Mouse (Mus musculus) limb, embryonic 12.5 days (tissue): ENCODE results near the gene Pop5. TPM values are rescaled to one million over a fixed set of nuclear protein-coding genes. Genes with fewer than 3 reads are reported as not detected.

Experiments
- ATAC-seq: fragments of 200-750 bp; cut with Nextera tagmentation; 2 replicates; pipeline ENCODE4 v1.8.0; 2017; ENCODE audit warnings: low read depth, moderate TSS enrichment; ENCODE audit not compliant: insufficient number of reproducible peaks, insufficient read depth, low FRiP score, low TSS enrichment
- H3K27ac ChIP-seq: fragments of 300-500 bp; sonication (generic); 2 replicates; pipeline ENCODE4 v1.5.1; 2016; ENCODE audit warnings: mild to moderate bottlenecking, moderate library complexity
- H3K27me3 ChIP-seq: fragments of 300-500 bp; sonication (generic); 2 replicates; pipeline ENCODE4 v1.6.1; 2016; ENCODE audit warnings: mild to moderate bottlenecking, moderate library complexity
- H3K36me3 ChIP-seq: fragments of 300-500 bp; sonication (generic); 2 replicates; pipeline ENCODE4 v1.6.1; 2016; ENCODE audit warnings: mild to moderate bottlenecking, moderate library complexity
- H3K4me1 ChIP-seq: fragments of 300-500 bp; sonication (generic); replicated peaks from 2 replicates; pipeline ENCODE4 v1.6.1; 2016
- H3K4me2 ChIP-seq: fragments of 300-500 bp; sonication (generic); 2 replicates; pipeline ENCODE4 v1.6.1; 2016; ENCODE audit warnings: mild to moderate bottlenecking, moderate library complexity
- H3K4me3 ChIP-seq: fragments of 300-500 bp; sonication (generic); replicated peaks from 2 replicates; pipeline ENCODE4 v1.5.1; 2016; ENCODE audit warnings: mild to moderate bottlenecking
- H3K9ac ChIP-seq: fragments of 300-500 bp; sonication (generic); replicated peaks from 2 replicates; pipeline ENCODE4 v1.6.1; 2016; ENCODE audit warnings: mild to moderate bottlenecking, moderate library complexity
- H3K9me3 ChIP-seq: fragments of 300-500 bp; sonication (generic); 2 replicates; pipeline ENCODE4 v1.6.1; 2016; ENCODE audit warnings: mild to moderate bottlenecking, moderate library complexity
- WGBS: fragments of 180-500 bp; shearing (Covaris S2); methylation state at CpG from one replicate; pipeline ENCODE4 v1.1.7; 2016; 5-methylcytosine and 5-hydroxymethylcytosine counted together
- polyA plus RNA-seq: library from polyadenylated mRNA; unstranded; fragments of >200 nt; fragmentation: Nextera tagmentation; extraction: Ambion mirVana; gene quantifications from 2 replicates; pipeline ENCODE4 v1.2.1, GENCODE M21; 2016

The Pop5 gene
- polyA plus RNA-seq, 1 experiment from 2014 or later, result 104 TPM

- Histone ChIP-seq H3K4me3 (peak overlapping the region; percentile 69), H3K4me1 (peaks cover 29% of the 10 kb centered on the region), H3K4me2 (peak overlapping the region; percentile 100), H3K36me3 (no peaks in the 10 kb centered on the region), H3K9ac (no peak overlapping the region), H3K27me3 (peaks cover 53% of the 10 kb centered on the region), H3K9me3 (no peaks in the 10 kb centered on the region), H3K27ac (no peak overlapping the region)
- no peak for ATAC-seq
- 6% methylated on average over 12 of the region's 12 CpGs for WGBS
Observed at GRCm38 (mm10) chr5:115194626-115195221, 40.9 kb upstream of the Pop5 start.

- Histone ChIP-seq H3K4me2 (peak overlapping the region; percentile 69), H3K27ac (no peak overlapping the region), H3K4me1 (peaks cover 20% of the 10 kb centered on the region; the same call in 1 of the 2 replicates), H3K9ac (peak overlapping the region; percentile 52; the same call in 1 of the 2 replicates), H3K36me3 (no peaks in the 10 kb centered on the region), H3K27me3 (peaks cover 13% of the 10 kb centered on the region), H3K4me3 (peak overlapping the region; percentile 38), H3K9me3 (no peaks in the 10 kb centered on the region)
- ATAC-seq, result no peak
- WGBS, result 20% methylated on average over 23 of the region's 23 CpGs
Observed at GRCm38 (mm10) chr5:115203735-115204561, 31.7 kb upstream of the Pop5 start.

- ATAC-seq, result no peak
- Histone ChIP-seq H3K4me3 (peak overlapping the region; percentile 38), H3K27ac (no peak overlapping the region), H3K4me2 (peak overlapping the region; percentile 69), H3K9me3 (no peaks in the 10 kb centered on the region), H3K4me1 (peaks cover 20% of the 10 kb centered on the region; the same call in 1 of the 2 replicates), H3K9ac (peak overlapping the region; percentile 52; the same call in 1 of the 2 replicates), H3K27me3 (peaks cover 13% of the 10 kb centered on the region), H3K36me3 (no peaks in the 10 kb centered on the region)
- 3% methylated on average over 31 of the region's 31 CpGs for WGBS
Observed at GRCm38 (mm10) chr5:115204562-115205311, 30.9 kb upstream of the Pop5 start.

- H3K36me3 ChIP-seq, result no peaks in the 10 kb centered on the region
- H3K9me3 ChIP-seq, result no peaks in the 10 kb centered on the region
- H3K4me3 ChIP-seq, result no peak overlapping the region
- peaks cover 13% of the 10 kb centered on the region for H3K27me3 ChIP-seq
- WGBS, result 55% methylated on average over 5 of the region's 5 CpGs
- peaks cover 20% of the 10 kb centered on the region; the same call in 1 of the 2 replicates for H3K4me1 ChIP-seq
- H3K9ac ChIP-seq, result no peak overlapping the region
- no peak overlapping the region for H3K27ac ChIP-seq
- no peak overlapping the region for H3K4me2 ChIP-seq
- no peak for ATAC-seq
Observed at GRCm38 (mm10) chr5:115207244-115207643, 28.4 kb upstream of the Pop5 start.

GRCm38 (mm10) chr5:115207892-115208291 lies 27.7 kb upstream of the Pop5 start:
- no peak overlapping the region for H3K9ac ChIP-seq
- ATAC-seq, result no peak
- peaks cover 13% of the 10 kb centered on the region for H3K27me3 ChIP-seq
- H3K4me3 ChIP-seq, result no peak overlapping the region
- no peaks in the 10 kb centered on the region for H3K9me3 ChIP-seq
- no peaks in the 10 kb centered on the region for H3K36me3 ChIP-seq
- no peak overlapping the region; the same call in 1 of the 2 replicates for H3K4me2 ChIP-seq
- WGBS, result 12% methylated on average over 9 of the region's 16 CpGs
- no peak overlapping the region for H3K27ac ChIP-seq
- H3K4me1 ChIP-seq, result peaks cover 20% of the 10 kb centered on the region; the same call in 1 of the 2 replicates

- ATAC-seq, result no peak
- Histone ChIP-seq H3K4me1 (peaks cover 20% of the 10 kb centered on the region; the same call in 1 of the 2 replicates), H3K36me3 (no peaks in the 10 kb centered on the region), H3K9ac (no peak overlapping the region), H3K4me3 (no peak overlapping the region), H3K27ac (no peak overlapping the region), H3K27me3 (peaks cover 9% of the 10 kb centered on the region), H3K9me3 (no peaks in the 10 kb centered on the region), H3K4me2 (no peak overlapping the region)
- 51% methylated on average over 5 of the region's 5 CpGs for WGBS
Observed at GRCm38 (mm10) chr5:115208601-115209000, 27.0 kb upstream of the Pop5 start.

GRCm38 (mm10) chr5:115210380-115210779 lies 25.3 kb upstream of the Pop5 start:
- peaks cover 5% of the 10 kb centered on the region for H3K27me3 ChIP-seq
- no peak for ATAC-seq

GRCm38 (mm10) chr5:115212451-115212850 lies 23.2 kb upstream of the Pop5 start:
- H3K27me3 ChIP-seq, result peaks cover 4% of the 10 kb centered on the region; the same call in 1 of the 2 replicates
- no peaks in the 10 kb centered on the region for H3K36me3 ChIP-seq
- no peak for ATAC-seq

More at GRCm38 (mm10) chr5:115210380-115210779, 25.3 kb upstream of the Pop5 start:
- no peak overlapping the region for H3K9ac ChIP-seq
- peaks cover 8% of the 10 kb centered on the region; the same call in 1 of the 2 replicates for H3K4me1 ChIP-seq
- no peak overlapping the region for H3K4me3 ChIP-seq
- no peaks in the 10 kb centered on the region for H3K9me3 ChIP-seq
- H3K4me2 ChIP-seq, result no peak overlapping the region
- H3K36me3 ChIP-seq, result no peaks in the 10 kb centered on the region
- no peak overlapping the region for H3K27ac ChIP-seq
- 12% methylated on average over 1 of the region's 1 CpGs for WGBS

GRCm38 (mm10) chr5:115212861-115213260 lies 22.8 kb upstream of the Pop5 start:
- WGBS, result 41% methylated on average over 4 of the region's 4 CpGs
- no peak overlapping the region for H3K4me2 ChIP-seq
- no peak overlapping the region for H3K4me3 ChIP-seq
- ATAC-seq, result no peak
- H3K9ac ChIP-seq, result no peak overlapping the region
- H3K36me3 ChIP-seq, result no peaks in the 10 kb centered on the region
- H3K9me3 ChIP-seq, result no peaks in the 10 kb centered on the region
- peaks cover 16% of the 10 kb centered on the region for H3K4me1 ChIP-seq
- H3K27ac ChIP-seq, result no peak overlapping the region
- peaks cover 4% of the 10 kb centered on the region; the same call in 1 of the 2 replicates for H3K27me3 ChIP-seq

More at GRCm38 (mm10) chr5:115212451-115212850, 23.2 kb upstream of the Pop5 start:
- Histone ChIP-seq H3K4me1 (peaks cover 16% of the 10 kb centered on the region), H3K4me2 (no peak overlapping the region), H3K9me3 (no peaks in the 10 kb centered on the region), H3K27ac (no peak overlapping the region), H3K9ac (no peak overlapping the region), H3K4me3 (no peak overlapping the region)
- WGBS, result 80% methylated on average over 9 of the region's 9 CpGs

GRCm38 (mm10) chr5:115214864-115215263 lies 20.8 kb upstream of the Pop5 start:
- peaks cover 11% of the 10 kb centered on the region for H3K4me1 ChIP-seq
- peak overlapping the region; percentile 66 for H3K9ac ChIP-seq
- peak overlapping the region; percentile 70 for H3K4me2 ChIP-seq
- no peaks in the 10 kb centered on the region for H3K36me3 ChIP-seq
- H3K27ac ChIP-seq, result peak overlapping the region; percentile 8; the same call in 1 of the 2 replicates
- 0% methylated on average over 17 of the region's 17 CpGs for WGBS
- peak; percentile 70; the same call in 1 of the 2 replicates for ATAC-seq
- peaks cover 4% of the 10 kb centered on the region; the same call in 1 of the 2 replicates for H3K27me3 ChIP-seq
- 0 out of 2 replicates have a peak, but pooled peaks cover 5% of the 10 kb centered on the region for H3K9me3 ChIP-seq
- peak overlapping the region; percentile 46 for H3K4me3 ChIP-seq
